Mouse (Mus musculus) heart, embryonic 13.5 days (tissue): Measurements from ENCODE around the gene Hoxb4. TPM values are rescaled to one million over a fixed set of nuclear protein-coding genes. Genes with fewer than 3 reads are reported as not detected.

Experiments
- ATAC-seq: fragments of 200-750 bp; cut with Nextera tagmentation; 2 replicates; pipeline ENCODE4 v1.8.0; 2017; ENCODE audit warnings: moderate TSS enrichment; ENCODE audit not compliant: insufficient number of reproducible peaks, low FRiP score, low TSS enrichment; ENCODE audit errors: extremely low read depth
- H3K27ac ChIP-seq: fragments of 300-500 bp; sonication (generic); replicated peaks from 2 replicates; pipeline ENCODE4 v1.5.1; 2015; ENCODE audit warnings: moderate library complexity, mild to moderate bottlenecking, inconsistent platforms
- H3K27me3 ChIP-seq: fragments of 300-500 bp; sonication (generic); replicated peaks from 2 replicates; pipeline ENCODE4 v1.6.1; 2015; ENCODE audit warnings: mild to moderate bottlenecking, inconsistent platforms
- H3K36me3 ChIP-seq: fragments of 300-500 bp; sonication (generic); 2 replicates; pipeline ENCODE4 v1.6.1; 2015; ENCODE audit warnings: mild to moderate bottlenecking, inconsistent platforms
- H3K4me1 ChIP-seq: fragments of 300-500 bp; sonication (generic); 2 replicates; pipeline ENCODE4 v1.6.1; 2015; ENCODE audit warnings: inconsistent platforms
- H3K4me2 ChIP-seq: fragments of 300-500 bp; sonication (generic); 2 replicates; pipeline ENCODE4 v1.6.1; 2015; ENCODE audit warnings: inconsistent platforms, mild to moderate bottlenecking, moderate library complexity
- H3K4me3 ChIP-seq: fragments of 300-500 bp; sonication (generic); 2 replicates; pipeline ENCODE4 v1.5.1; 2015; ENCODE audit warnings: moderate library complexity, mild to moderate bottlenecking, inconsistent platforms
- H3K9ac ChIP-seq: fragments of 300-500 bp; sonication (generic); 2 replicates; pipeline ENCODE4 v1.6.1; 2015; ENCODE audit warnings: inconsistent platforms, mild to moderate bottlenecking, moderate library complexity
- H3K9me3 ChIP-seq: fragments of 300-500 bp; sonication (generic); 2 replicates; pipeline ENCODE4 v1.6.1; 2016; ENCODE audit warnings: inconsistent platforms
- WGBS: fragments of 180-500 bp; shearing (Covaris S2); methylation state at CpG from one replicate; pipeline ENCODE4 v1.1.7; 2015; ENCODE audit warnings: mixed read lengths; 5-methylcytosine and 5-hydroxymethylcytosine counted together
- polyA plus RNA-seq: library from polyadenylated mRNA; unstranded; fragments of >200 nt; fragmentation: Nextera tagmentation; extraction: Ambion mirVana; gene quantifications from 2 replicates; pipeline ENCODE4 v1.2.1, GENCODE M21; 2015

Hoxb4 gene
- polyA plus RNA-seq, 1 experiment from 2014 or later: 0.59 TPM

DNA sequence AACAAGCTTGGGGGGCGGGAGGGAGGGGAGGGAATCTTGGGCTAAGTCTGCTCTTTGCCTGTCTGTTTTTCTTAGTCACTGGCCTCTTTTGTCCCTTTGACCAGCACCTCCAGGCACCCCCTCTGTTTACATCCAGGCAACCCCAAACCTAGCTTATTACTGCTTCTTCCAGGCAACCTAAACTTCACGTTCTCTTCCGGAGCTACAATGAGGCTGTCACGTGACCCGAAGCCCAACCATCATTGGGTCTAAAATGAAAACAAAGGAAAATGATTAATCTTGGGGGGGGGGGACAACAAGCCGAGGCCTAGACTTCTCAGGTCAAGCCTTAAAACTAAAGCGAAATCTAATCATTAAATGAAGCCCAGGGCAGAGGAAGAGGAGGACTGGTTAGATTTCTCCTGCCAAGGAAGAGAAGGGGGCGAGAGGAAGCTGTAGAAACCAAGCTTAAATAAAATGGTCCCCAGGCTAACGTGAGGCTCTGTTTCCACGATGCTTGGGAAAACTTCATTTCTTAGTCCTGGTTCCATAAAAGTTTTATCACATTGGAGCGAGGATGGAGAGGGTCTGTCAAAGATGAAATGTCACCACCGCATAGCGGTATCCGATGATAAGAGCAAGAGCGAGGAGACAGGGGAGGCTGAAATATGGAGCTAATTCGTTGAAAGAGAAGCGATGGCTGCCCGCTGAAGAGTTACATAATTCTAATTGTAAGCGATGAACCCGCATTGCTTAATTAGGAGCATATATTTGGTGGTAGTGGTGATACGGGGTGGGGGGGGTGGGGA is 30.3 kb downstream of the Hoxb4 start:
- no peak for ATAC-seq
- 15% methylated on average over 21 of the region's 21 CpGs for WGBS
- H3K4me2 ChIP-seq: peak overlapping the region; percentile 33

DNA sequence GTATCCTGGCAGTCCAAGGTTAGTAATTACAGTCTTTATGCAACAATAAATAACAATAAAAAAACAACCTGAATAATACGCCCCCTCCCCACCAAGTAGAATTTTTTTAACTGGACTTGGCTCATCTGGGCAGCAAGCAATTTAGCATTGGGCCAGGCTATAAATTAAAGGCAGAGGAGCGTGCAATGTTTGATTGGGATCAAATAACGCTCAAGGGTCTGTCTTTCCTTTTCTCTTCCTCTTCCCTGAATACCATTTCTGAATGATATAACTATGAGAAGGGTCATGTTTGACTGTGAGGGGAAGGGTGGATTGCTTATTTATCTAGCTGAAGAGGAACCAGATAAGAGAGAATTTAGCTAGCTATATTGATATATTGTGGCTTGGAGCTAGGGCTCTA is 30.9 kb downstream of the Hoxb4 start:
- Histone ChIP-seq H3K27ac (peak overlapping the region; percentile 50; the same call in 1 of the 2 replicates), H3K4me1 (peaks cover 43% of the 10 kb centered on the region), H3K4me2 (peak overlapping the region; percentile 38)

More for the DNA sequence above, 30.3 kb downstream of the Hoxb4 start:
- H3K27me3 ChIP-seq: peaks cover 97% of the 10 kb centered on the region
- no peaks in the 10 kb centered on the region for H3K36me3 ChIP-seq
- peak overlapping the region; percentile 10 for H3K27ac ChIP-seq
- H3K4me3 ChIP-seq: no peak overlapping the region
- peaks cover 45% of the 10 kb centered on the region for H3K4me1 ChIP-seq
- H3K9ac ChIP-seq: peak overlapping the region; percentile 4; the same call in 1 of the 2 replicates
- H3K9me3 ChIP-seq: no peaks in the 10 kb centered on the region

DNA sequence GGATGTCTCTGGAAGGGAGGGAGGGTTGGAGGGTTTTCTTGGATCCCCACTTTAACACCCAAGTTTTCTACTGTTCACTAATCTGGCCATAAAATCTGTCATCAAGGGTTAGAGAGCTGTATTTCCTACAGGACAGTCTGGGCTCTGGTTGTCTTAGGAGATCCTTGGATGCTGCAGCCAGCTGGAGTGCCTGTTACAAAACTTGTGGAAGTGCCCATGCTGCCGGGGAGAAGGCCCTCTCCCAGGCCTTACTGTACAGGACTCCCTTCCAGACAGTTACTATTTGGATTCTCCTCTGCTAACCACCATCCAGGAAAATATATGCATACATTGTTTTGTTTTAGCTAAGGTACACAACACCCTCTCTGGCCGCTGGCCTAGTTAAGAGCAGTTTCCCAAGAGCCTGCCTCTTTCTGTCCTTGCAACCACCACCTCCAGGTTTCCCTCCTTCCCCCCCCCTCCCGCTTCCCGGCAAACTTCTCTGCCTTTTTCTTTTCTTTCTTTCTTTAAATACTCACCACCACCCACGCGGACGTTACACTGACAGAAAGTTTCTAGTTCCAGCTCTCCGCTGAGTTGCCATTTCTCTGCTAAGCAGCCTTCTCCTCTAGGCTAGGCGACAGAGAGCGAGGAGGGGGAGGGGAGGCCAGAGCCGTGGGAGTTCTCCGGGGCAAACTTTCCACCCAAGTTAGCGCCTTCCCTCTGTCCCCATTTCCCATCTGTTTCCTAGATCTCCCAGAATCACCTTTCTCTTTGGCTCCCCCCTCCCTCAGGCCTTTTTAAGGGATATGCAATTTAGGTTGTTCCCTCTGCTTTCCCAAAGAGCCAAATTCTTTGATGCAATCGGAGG is 31.6 kb downstream of the Hoxb4 start:
- Histone ChIP-seq H3K27ac (peak overlapping the region; percentile 50), H3K36me3 (no peaks in the 10 kb centered on the region), H3K4me2 (peak overlapping the region; percentile 38), H3K9ac (peak overlapping the region; percentile 56; the same call in 1 of the 2 replicates), H3K9me3 (no peaks in the 10 kb centered on the region), H3K4me3 (peak overlapping the region; percentile 21; the same call in 1 of the 2 replicates), H3K27me3 (peaks cover 95% of the 10 kb centered on the region), H3K4me1 (peaks cover 41% of the 10 kb centered on the region)
- 27% methylated on average over 14 of the region's 14 CpGs for WGBS
- ATAC-seq: no peak

More for the DNA sequence above, 30.9 kb downstream of the Hoxb4 start:
- Histone ChIP-seq H3K4me3 (no peak overlapping the region), H3K36me3 (no peaks in the 10 kb centered on the region), H3K27me3 (peaks cover 95% of the 10 kb centered on the region), H3K9ac (no peak overlapping the region), H3K9me3 (no peaks in the 10 kb centered on the region)
- ATAC-seq: no peak
- 62% methylated on average over 3 of the region's 3 CpGs for WGBS

DNA sequence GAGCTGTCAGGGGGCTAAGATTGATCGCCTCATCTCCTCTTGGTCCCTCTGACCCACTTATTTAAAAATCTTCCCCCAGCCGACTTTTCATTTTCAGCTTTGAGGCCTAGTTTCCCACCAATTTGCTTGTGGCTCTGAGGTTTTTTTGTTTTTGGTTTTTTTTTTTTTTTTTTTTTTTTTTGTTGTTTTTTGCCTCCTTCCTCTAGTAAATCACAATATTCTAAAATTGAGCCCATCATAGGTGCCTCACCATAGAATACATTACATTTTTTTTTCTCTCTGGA is 32.2 kb downstream of the Hoxb4 start, which contains the start of gene Hoxb2:
Gene Hoxb2 (plus strand): TSS at position 185 of the 284 bp plus-strand sequence.
- peak within 1 kb of the TSS; percentile 55 for H3K4me3 ChIP-seq
- H3K36me3 ChIP-seq: no peaks in the 10 kb centered on the region
- peak within 1 kb of the TSS; percentile 70 for H3K27ac ChIP-seq
- H3K4me2 ChIP-seq: peak within 1 kb of the TSS; percentile 69
- H3K9ac ChIP-seq: peak within 1 kb of the TSS; percentile 56; the same call in 1 of the 2 replicates
- no peaks in the 10 kb centered on the region for H3K9me3 ChIP-seq
- ATAC-seq: no peak
- peaks cover 94% of the 10 kb centered on the region for H3K27me3 ChIP-seq
- WGBS: 31% methylated on average over 2 of the region's 2 CpGs
- H3K4me1 ChIP-seq: peaks cover 38% of the 10 kb centered on the region

DNA sequence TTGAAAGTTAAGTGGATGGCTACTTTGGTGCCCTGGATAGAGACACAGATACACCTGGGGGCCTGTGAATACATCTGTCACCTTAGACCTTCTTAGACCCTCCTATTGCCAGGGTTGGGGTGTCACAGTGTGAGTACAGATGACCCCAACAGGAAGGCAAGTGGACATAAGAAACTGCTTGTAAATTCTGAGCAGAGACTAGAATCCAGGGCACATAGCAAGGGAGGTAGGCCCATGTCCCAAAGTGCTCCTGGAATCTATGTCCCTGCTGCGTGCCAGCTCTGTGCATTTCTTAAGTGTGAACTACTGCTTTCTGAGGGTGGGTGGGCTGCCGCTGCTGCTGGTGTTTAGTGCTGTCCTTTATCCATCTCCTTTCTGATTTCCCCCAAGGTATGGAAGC is 32.7 kb downstream of the Hoxb4 start:
- H3K9ac ChIP-seq: no peak overlapping the region; the same call in 1 of the 2 replicates
- 50% methylated on average over 2 of the region's 2 CpGs for WGBS
- H3K27ac ChIP-seq: peak overlapping the region; percentile 70
- no peaks in the 10 kb centered on the region for H3K36me3 ChIP-seq
- H3K27me3 ChIP-seq: peaks cover 93% of the 10 kb centered on the region
- peak overlapping the region; percentile 69; the same call in 1 of the 2 replicates for H3K4me2 ChIP-seq
- H3K9me3 ChIP-seq: no peaks in the 10 kb centered on the region
- no peak overlapping the region for H3K4me3 ChIP-seq
- H3K4me1 ChIP-seq: peaks cover 33% of the 10 kb centered on the region
- ATAC-seq: no peak

DNA sequence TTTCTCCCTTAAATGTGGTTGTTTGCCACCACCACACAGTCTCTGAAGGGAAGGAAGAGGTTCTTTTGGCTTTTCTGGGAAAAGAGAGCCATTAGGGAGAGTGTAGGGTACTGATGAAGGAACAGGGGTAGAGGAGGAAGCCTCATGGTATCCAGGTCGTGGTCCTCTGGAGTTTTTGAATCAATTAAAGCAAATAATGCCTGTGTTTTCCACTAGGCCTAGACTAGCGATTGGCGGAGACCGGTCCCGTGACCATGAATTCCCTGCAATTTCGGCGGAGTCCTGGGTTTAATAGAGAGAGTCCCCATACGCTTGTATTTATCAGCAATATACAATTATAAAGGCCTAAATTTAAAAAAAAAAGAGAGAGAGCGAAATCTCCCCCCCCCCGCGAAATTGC is 33.2 kb downstream of the Hoxb4 start:
- H3K4me3 ChIP-seq: peak overlapping the region; percentile 55
- peaks cover 30% of the 10 kb centered on the region for H3K4me1 ChIP-seq
- peak overlapping the region; percentile 69 for H3K4me2 ChIP-seq
- ATAC-seq: no peak
- WGBS: 18% methylated on average over 11 of the region's 11 CpGs
- peak overlapping the region; percentile 82 for H3K9ac ChIP-seq
- H3K27ac ChIP-seq: peak overlapping the region; percentile 70
- H3K9me3 ChIP-seq: no peaks in the 10 kb centered on the region
- peaks cover 93% of the 10 kb centered on the region for H3K27me3 ChIP-seq
- no peaks in the 10 kb centered on the region for H3K36me3 ChIP-seq

DNA sequence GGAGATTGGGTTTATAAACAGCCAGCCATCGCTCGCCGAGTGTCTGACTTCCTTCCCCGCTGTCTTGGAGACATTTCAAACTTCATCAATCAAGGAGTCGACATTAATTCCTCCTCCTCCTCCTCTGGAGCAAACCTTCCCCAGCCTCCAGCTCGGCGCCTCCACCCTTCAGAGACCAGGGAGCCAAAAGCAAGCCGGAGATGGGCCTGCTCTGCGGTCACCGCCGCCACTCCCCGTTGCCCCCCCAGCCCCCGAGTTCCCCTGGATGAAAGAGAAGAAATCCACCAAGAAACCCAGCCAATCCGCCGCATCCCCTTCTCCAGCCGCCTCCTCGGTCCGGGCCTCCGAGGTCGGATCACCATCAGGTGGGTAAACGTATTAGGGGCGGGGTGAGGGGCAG is 33.8 kb downstream of the Hoxb4 start:
- 3% methylated on average over 22 of the region's 22 CpGs for WGBS
- Histone ChIP-seq H3K4me1 (peaks cover 30% of the 10 kb centered on the region), H3K27me3 (peaks cover 93% of the 10 kb centered on the region), H3K36me3 (no peaks in the 10 kb centered on the region), H3K4me3 (peak overlapping the region; percentile 55), H3K4me2 (peak overlapping the region; percentile 69), H3K27ac (peak overlapping the region; percentile 82), H3K9me3 (no peaks in the 10 kb centered on the region), H3K9ac (peak overlapping the region; percentile 82)
- no peak for ATAC-seq

DNA sequence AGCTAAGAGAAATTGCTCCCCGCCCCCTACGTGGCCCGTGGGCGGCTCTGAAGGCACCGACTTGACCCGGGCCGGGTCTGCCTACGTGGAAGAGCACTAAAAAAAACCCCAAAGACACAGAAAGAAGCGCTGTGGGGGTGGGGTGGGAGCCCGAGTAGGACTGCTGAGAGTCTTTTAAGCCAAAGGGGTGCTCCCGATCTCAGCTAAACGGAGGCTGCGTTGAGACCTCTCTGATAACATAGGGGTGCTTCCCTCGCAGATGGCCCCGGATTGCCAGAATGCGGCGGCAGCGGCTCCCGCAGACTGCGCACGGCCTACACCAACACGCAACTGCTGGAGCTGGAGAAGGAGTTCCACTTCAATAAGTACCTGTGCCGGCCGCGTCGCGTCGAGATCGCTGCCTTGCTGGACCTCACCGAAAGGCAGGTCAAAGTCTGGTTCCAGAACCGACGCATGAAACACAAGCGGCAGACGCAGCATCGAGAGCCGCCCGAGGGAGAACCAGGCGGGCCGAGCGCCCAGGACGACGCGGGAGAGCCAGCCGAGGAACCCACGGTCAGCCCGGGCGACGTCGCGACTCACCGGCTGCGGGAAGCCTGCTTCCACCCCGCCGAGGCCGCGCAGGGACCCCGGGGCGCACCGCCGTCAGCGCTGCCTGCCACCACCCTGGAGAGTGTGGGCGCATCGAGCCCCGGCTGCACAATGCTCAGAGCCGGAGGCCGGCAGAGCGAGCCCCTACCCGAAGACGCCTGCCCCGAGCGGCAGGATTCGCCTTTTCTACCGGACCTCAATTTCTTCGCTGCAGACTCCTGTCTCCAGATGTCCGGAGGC is 34.8 kb downstream of the Hoxb4 start:
- H3K27ac ChIP-seq: peak overlapping the region; percentile 82
- no peak for ATAC-seq
- no peaks in the 10 kb centered on the region for H3K36me3 ChIP-seq
- H3K4me3 ChIP-seq: peak overlapping the region; percentile 55
- H3K4me2 ChIP-seq: peak overlapping the region; percentile 69
- peak overlapping the region; percentile 82 for H3K9ac ChIP-seq
- H3K27me3 ChIP-seq: peaks cover 95% of the 10 kb centered on the region
- under 1% methylated on average over 75 of the region's 75 CpGs for WGBS
- no peaks in the 10 kb centered on the region for H3K9me3 ChIP-seq
- peaks cover 30% of the 10 kb centered on the region for H3K4me1 ChIP-seq

DNA sequence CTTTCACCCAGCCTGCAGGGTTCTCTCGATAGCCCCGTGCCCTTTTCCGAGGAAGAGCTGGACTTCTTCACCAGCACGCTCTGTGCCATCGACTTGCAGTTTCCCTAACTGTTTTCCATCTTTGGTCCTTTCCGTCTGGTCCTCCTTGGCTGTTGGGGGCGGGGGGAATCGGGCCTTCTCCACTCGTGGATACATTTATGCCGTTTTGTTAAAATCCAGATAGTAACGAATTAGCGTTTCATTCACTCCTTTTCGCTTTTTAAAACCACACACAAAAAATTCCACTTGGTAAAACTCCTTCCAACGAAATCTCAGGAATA is 35.4 kb downstream of the Hoxb4 start:
- 3% methylated on average over 14 of the region's 14 CpGs for WGBS

DNA sequence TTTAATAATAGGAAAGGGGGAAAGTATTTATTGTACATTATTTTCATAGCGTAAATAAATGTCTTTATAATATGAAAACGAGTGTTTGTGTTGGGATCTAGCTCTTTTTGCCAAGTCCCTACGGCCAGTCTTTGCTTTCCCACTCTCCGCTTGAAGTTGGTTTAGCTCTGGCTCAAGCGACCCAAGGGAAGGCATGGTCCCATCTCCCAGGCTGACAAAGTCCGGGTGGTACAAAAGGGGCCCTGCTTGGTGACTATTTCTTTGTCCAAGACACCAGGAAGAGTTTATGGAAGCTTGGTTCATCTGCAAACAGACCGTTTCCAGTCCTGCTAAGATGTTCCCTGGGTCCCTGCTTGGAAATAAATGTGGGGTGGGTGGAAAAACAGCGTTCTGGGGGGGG is 35.9 kb downstream of the Hoxb4 start:
- peak overlapping the region; percentile 69 for H3K4me2 ChIP-seq
- peak overlapping the region; percentile 55 for H3K4me3 ChIP-seq
- 19% methylated on average over 8 of the region's 8 CpGs for WGBS
- peaks cover 94% of the 10 kb centered on the region for H3K27me3 ChIP-seq
- no peaks in the 10 kb centered on the region for H3K9me3 ChIP-seq
- H3K4me1 ChIP-seq: peaks cover 23% of the 10 kb centered on the region
- no peak for ATAC-seq
- peak overlapping the region; percentile 69 for H3K27ac ChIP-seq
- peak overlapping the region; percentile 78 for H3K9ac ChIP-seq
- no peaks in the 10 kb centered on the region for H3K36me3 ChIP-seq

More for the DNA sequence above, 35.4 kb downstream of the Hoxb4 start:
- no peaks in the 10 kb centered on the region for H3K9me3 ChIP-seq
- peak overlapping the region; percentile 82 for H3K27ac ChIP-seq
- no peak for ATAC-seq
- H3K36me3 ChIP-seq: no peaks in the 10 kb centered on the region
- peak overlapping the region; percentile 55 for H3K4me3 ChIP-seq
- peak overlapping the region; percentile 82 for H3K9ac ChIP-seq
- H3K4me1 ChIP-seq: peaks cover 25% of the 10 kb centered on the region
- peak overlapping the region; percentile 69 for H3K4me2 ChIP-seq
- peaks cover 94% of the 10 kb centered on the region for H3K27me3 ChIP-seq
